Mouse (Mus musculus) E14TG2a.4 (cell line): ENCODE results near the gene Hcrtr1.

Experiments
- CTCF ChIP-seq: conservative IDR thresholded peaks from 2 replicates; pipeline ENCODE4 v1.5.1; 2014; ENCODE audit warnings: low read length
- NANOG ChIP-seq: IDR thresholded peaks from 2 replicates; pipeline ENCODE4 v1.6.1; 2014; ENCODE audit warnings: borderline replicate concordance, low read length, mixed read lengths
- POU5F1 ChIP-seq: IDR thresholded peaks from 2 replicates; pipeline ENCODE4 v1.6.1; 2014; ENCODE audit warnings: low read length, borderline replicate concordance

DNA sequence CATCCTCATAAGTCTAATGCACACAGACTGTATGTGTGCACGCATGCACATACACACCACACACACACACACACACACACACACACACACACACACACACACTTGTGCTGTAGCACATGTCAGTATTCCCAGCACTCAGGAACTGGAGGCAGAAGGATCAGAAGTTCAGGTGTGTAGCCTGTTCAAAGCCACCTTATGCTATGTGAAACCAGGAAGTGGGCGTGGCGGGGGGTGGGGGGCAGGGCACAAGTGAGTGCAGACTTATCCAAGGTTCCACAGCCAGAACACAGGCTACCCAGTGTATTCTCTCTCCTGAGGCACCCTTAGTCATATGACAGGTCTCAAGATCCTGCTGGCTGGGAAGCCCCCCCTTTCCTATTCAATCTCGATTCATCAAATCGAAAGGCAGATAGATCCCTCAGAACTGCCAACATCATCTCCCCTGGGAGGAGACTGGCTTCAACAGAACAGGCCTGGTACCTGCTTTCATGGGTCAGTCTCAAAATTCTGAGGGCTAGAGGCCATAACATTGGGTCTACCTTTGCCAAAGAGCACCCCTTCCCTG is 37.1 kb upstream of the Hcrtr1 start:
- TF ChIP-seq CTCF = no peak
- no peak for TF ChIP-seq NANOG
- no peak for TF ChIP-seq POU5F1
